Mouse (Mus musculus): ENCODE results near the gene Ing4. TPM values are rescaled to one million over a fixed set of nuclear protein-coding genes. Genes with fewer than 3 reads are reported as not detected.
A peak's percentile ranks its signal among the peaks of the same experiment; 100 is the strongest.

Ing4 gene
- polyA plus RNA-seq, 1 experiment from 2014 or later: 77.6 TPM

GRCm38 (mm10) chr6:125088561-125089321 lies 49.2 kb downstream of the Ing4 start:
- CTCF ChIA-PET: interaction anchor here (1.0 to 1.8 kb wide), 5 partner anchors 20 to 50 kb away, joined by 3 to 5 read pairs (median 5); partner anchors contain the start of genes Ing4 and Lpar5
- in situ Hi-C loops (cut with MboI; ENCODE audit: low pct_unique_long_range_greater_than_20kb): loop anchor here (10.0 kb wide), 1 partner anchor 184 kb away; no protein-coding TSS in a partner anchor

GRCm38 (mm10) chr6:125089521-125090321 lies 50.2 kb downstream of the Ing4 start:
- ChIA-PET CTCF (interaction anchor here (1.1 kb wide), 1 partner anchor 43 kb away, joined by 4 read pairs; no protein-coding TSS in a partner anchor), POLR2A (no interaction called here)
- ATAC-seq (peak; percentile 25), DNase-seq (ENCODE audit: low read depth, low spot score) (no peak)
- in situ Hi-C loops (cut with MboI; ENCODE audit: low pct_unique_long_range_greater_than_20kb): loop anchor here (10.0 kb wide), 1 partner anchor 185 kb away; no protein-coding TSS in a partner anchor
- no peak for TF ChIP-seq CTCF (IDR thresholded peaks at IDR 0.05)
- no peaks in the 10 kb centered on the region for H3K27me3 ChIP-seq

More at GRCm38 (mm10) chr6:125088561-125089321, 49.2 kb downstream of the Ing4 start:
- ATAC-seq (peak; percentile 23), DNase-seq (ENCODE audit: low read depth, low spot score) (no peak)
- POLR2A ChIA-PET: interaction anchor here (0.7 to 1.1 kb wide), 2 partner anchors 11 to 364 kb away, joined by 3 read pairs; no protein-coding TSS in a partner anchor
- no peaks in the 10 kb centered on the region for H3K27me3 ChIP-seq
- no peak for TF ChIP-seq CTCF (IDR thresholded peaks at IDR 0.05)

GRCm38 (mm10) chr6:125090341-125091085 lies 51.0 kb downstream of the Ing4 start:
- no peaks in the 10 kb centered on the region for H3K27me3 ChIP-seq
- ChIA-PET CTCF (interaction anchor here (1.0 to 1.1 kb wide), 2 partner anchors 44 to 194 kb away, joined by 3 to 4 read pairs; no protein-coding TSS in a partner anchor), POLR2A (no interaction called here)
- in situ Hi-C loops (cut with MboI; ENCODE audit: low pct_unique_long_range_greater_than_20kb): no loop called here
- DNase-seq (ENCODE audit: low read depth, low spot score) (no peak), ATAC-seq (no peak)
- no peak for TF ChIP-seq CTCF (IDR thresholded peaks at IDR 0.05)

DNA sequence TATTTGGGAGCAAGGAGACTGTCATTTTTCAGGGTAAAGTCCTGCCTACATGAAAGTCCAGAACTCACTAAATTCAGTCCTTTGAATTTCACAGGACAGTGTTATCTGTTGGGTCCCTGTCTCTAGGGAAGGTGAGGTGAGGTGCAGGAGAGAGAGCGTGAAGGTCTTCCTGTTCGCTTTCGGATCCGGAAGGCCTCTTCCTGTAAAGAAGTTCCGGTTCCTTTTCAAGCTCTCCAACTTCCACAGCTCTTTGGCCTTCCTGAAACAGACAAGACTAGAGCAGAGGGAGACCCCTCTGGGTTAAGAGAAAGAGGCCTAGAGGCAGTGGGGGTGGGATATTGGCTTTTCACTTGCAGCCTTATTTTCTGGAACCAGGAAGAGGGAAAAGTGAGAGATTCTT lies 52.8 kb downstream of the Ing4 start:
- DNase-seq (ENCODE audit: low read depth, low spot score) (no peak), ATAC-seq (no peak)
- ChIA-PET POLR2A (no interaction called here), CTCF (no interaction called here)
- in situ Hi-C loops (cut with MboI; ENCODE audit: low pct_unique_long_range_greater_than_20kb): no loop called here
- TF ChIP-seq CTCF (IDR thresholded peaks at IDR 0.05): no peak
- no peaks in the 10 kb centered on the region for H3K27me3 ChIP-seq

DNA sequence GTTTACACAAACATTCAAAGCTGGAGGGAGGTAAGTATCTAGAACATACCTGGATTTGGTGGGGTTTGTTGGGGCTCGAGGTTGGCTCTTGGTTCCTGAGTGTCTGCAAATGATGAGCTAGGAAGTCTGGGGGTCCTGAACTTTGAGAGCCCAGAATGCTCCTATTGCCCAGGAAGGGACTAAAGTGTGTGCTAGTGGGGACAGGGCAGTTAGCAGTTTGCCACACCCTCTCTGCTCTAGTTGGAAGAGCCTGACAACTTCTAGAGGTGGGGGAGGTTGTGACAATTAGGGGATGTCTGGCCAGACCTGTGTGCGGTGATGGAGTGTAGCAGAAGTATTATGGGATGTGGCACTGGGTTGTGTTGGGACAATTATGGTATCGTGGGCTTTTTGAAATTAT lies 55.3 kb downstream of the Ing4 start:
- TF ChIP-seq CTCF (IDR thresholded peaks at IDR 0.05): no peak
- H3K27me3 ChIP-seq: no peaks in the 10 kb centered on the region
- ChIA-PET CTCF (no interaction called here), POLR2A (interaction anchor here (0.6 kb wide), 1 partner anchor 32 kb away, joined by 3 read pairs; no protein-coding TSS in a partner anchor)
- in situ Hi-C loops (cut with MboI; ENCODE audit: low pct_unique_long_range_greater_than_20kb): no loop called here
- no peak for DNase-seq (ENCODE audit: low read depth, low spot score)
- ATAC-seq: no peak

GRCm38 (mm10) chr6:125095391-125096278 lies 56.1 kb downstream of the Ing4 start, which contains the start of gene Chd4:
TSS of gene Chd4 (plus strand) at chr6:125095981.
- POLR2A ChIA-PET: no interaction called here
- TF ChIP-seq CTCF (IDR thresholded peaks at IDR 0.05): no peak
- CTCF ChIA-PET: no interaction called here
- peak; percentile 43 for DNase-seq (ENCODE audit: low read depth, low spot score)
- peak; percentile 44 for ATAC-seq
- in situ Hi-C loops (cut with MboI; ENCODE audit: low pct_unique_long_range_greater_than_20kb): no loop called here
- H3K27me3 ChIP-seq: no peaks in the 10 kb centered on the region

GRCm38 (mm10) chr6:125096279-125096596 lies 56.7 kb downstream of the Ing4 start:
- DNase-seq (ENCODE audit: low read depth, low spot score) (no peak), ATAC-seq (peak; percentile 28)
- ChIA-PET POLR2A (interaction anchor here (1.3 kb wide), 1 partner anchor 70 kb away, joined by 4 read pairs; the partner anchor contains the start of gene Gapdh), CTCF (no interaction called here)
- in situ Hi-C loops (cut with MboI; ENCODE audit: low pct_unique_long_range_greater_than_20kb): no loop called here
- TF ChIP-seq CTCF (IDR thresholded peaks at IDR 0.05): no peak
- no peaks in the 10 kb centered on the region for H3K27me3 ChIP-seq

GRCm38 (mm10) chr6:125096597-125097345 lies 57.2 kb downstream of the Ing4 start:
- ATAC-seq: peak; percentile 24
- in situ Hi-C loops (cut with MboI; ENCODE audit: low pct_unique_long_range_greater_than_20kb): no loop called here
- CTCF ChIA-PET: no interaction called here
- POLR2A ChIA-PET: interaction anchor here (1.3 kb wide), 1 partner anchor 69 kb away, joined by 4 read pairs; the partner anchor contains the start of gene Gapdh
- H3K27me3 ChIP-seq: no peaks in the 10 kb centered on the region
- DNase-seq (ENCODE audit: low read depth, low spot score): peak; percentile 17
- no peak for TF ChIP-seq CTCF (IDR thresholded peaks at IDR 0.05)

GRCm38 (mm10) chr6:125097346-125097689 lies 57.8 kb downstream of the Ing4 start:
- H3K27me3 ChIP-seq: no peaks in the 10 kb centered on the region
- no peak for ATAC-seq
- in situ Hi-C loops (cut with MboI; ENCODE audit: low pct_unique_long_range_greater_than_20kb): no loop called here
- ChIA-PET POLR2A (interaction anchor here (1.3 kb wide), 1 partner anchor 69 kb away, joined by 4 read pairs; the partner anchor contains the start of gene Gapdh), CTCF (no interaction called here)
- no peak for TF ChIP-seq CTCF (IDR thresholded peaks at IDR 0.05)
- no peak for DNase-seq (ENCODE audit: low read depth, low spot score)
